Mouse (Mus musculus): ENCODE measurements at regions not wholly inside any gene's neighbourhood (a gene's known extent, or its start where the extent isn't known, plus 50 kb on each side); places are given as distances from the start of the nearest gene placed in this dataset.

- no peak for DNase-seq (ENCODE audit: low spot score in 2 of 2)
Observed at GRCm38 (mm10) chr17:9910856-9911255, 241.3 kb upstream of the Pabpc6 start.

GRCm38 (mm10) chr17:9907077-9907476 is 237.6 kb upstream of the Pabpc6 start:
- no peak for DNase-seq (ENCODE audit: low spot score in 2 of 2)

GRCm38 (mm10) chr17:9905501-9906462 is 236.3 kb upstream of the Pabpc6 start:
- peak; percentile 42 to 79 for DNase-seq (ENCODE audit: low spot score in 2 of 2)

- DNase-seq (ENCODE audit: low spot score in 2 of 2) = no peak
Observed at GRCm38 (mm10) chr17:9904525-9904991, 235.0 kb upstream of the Pabpc6 start.

GRCm38 (mm10) chr17:9903313-9903712 is 233.8 kb upstream of the Pabpc6 start:
- no peak for DNase-seq (ENCODE audit: low spot score in 2 of 2)

GRCm38 (mm10) chr17:9896964-9897363 is 227.4 kb upstream of the Pabpc6 start:
- DNase-seq (ENCODE audit: low spot score in 2 of 2) = no peak

GRCm38 (mm10) chr17:9895686-9896082 is 226.2 kb upstream of the Pabpc6 start:
- no peak for DNase-seq (ENCODE audit: low spot score in 2 of 2)

GRCm38 (mm10) chr17:9894828-9895685 is 225.5 kb upstream of the Pabpc6 start:
- no peak for DNase-seq (ENCODE audit: low spot score in 2 of 2)

GRCm38 (mm10) chr17:9893966-9894365 is 224.4 kb upstream of the Pabpc6 start:
- DNase-seq (ENCODE audit: low spot score in 2 of 2) = no peak

- DNase-seq (ENCODE audit: low spot score in 2 of 2) = no peak
Observed at GRCm38 (mm10) chr17:9892776-9893175, 223.3 kb upstream of the Pabpc6 start.

GRCm38 (mm10) chr17:9892141-9892540 is 222.6 kb upstream of the Pabpc6 start:
- DNase-seq (ENCODE audit: low spot score in 2 of 2) = no peak

GRCm38 (mm10) chr17:9888494-9888893 is 219.0 kb upstream of the Pabpc6 start:
- no peak for DNase-seq (ENCODE audit: low spot score in 2 of 2)

GRCm38 (mm10) chr17:9885110-9885509 is 215.6 kb upstream of the Pabpc6 start:
- DNase-seq (ENCODE audit: low spot score in 2 of 2) = no peak

- DNase-seq (ENCODE audit: low spot score in 2 of 2) = no peak
Observed at GRCm38 (mm10) chr17:9882639-9883226, 213.2 kb upstream of the Pabpc6 start.

- DNase-seq (ENCODE audit: low spot score in 2 of 2) = peak in 1 of 2 experiments; percentile 63
Observed at GRCm38 (mm10) chr17:9879556-9880206, 210.2 kb upstream of the Pabpc6 start.

- no peak for DNase-seq (ENCODE audit: low spot score in 2 of 2)
Observed at GRCm38 (mm10) chr17:9873695-9874094, 204.2 kb upstream of the Pabpc6 start.

GRCm38 (mm10) chr17:9870237-9870636 is 200.7 kb upstream of the Pabpc6 start:
- no peak for DNase-seq (ENCODE audit: low spot score in 2 of 2)

GRCm38 (mm10) chr17:9868747-9869281 is 199.3 kb upstream of the Pabpc6 start:
- no peak for DNase-seq (ENCODE audit: low spot score in 2 of 2)

- no peak for DNase-seq (ENCODE audit: low spot score in 2 of 2)
Observed at GRCm38 (mm10) chr17:9864254-9864653, 194.7 kb upstream of the Pabpc6 start.

- no peak for DNase-seq (ENCODE audit: low spot score in 2 of 2)
Observed at GRCm38 (mm10) chr17:9861923-9862854, 192.7 kb upstream of the Pabpc6 start.
